Mouse (Mus musculus) large intestine, adult 2 months (tissue): ENCODE measurements around the gene Gpr15. TPM values are rescaled to one million over a fixed set of nuclear protein-coding genes. Genes with fewer than 3 reads are reported as not detected.

Experiments
- DNase-seq: peaks from one replicate; pipeline ENCODE4 v3.0.0-alpha.2; 2012; ENCODE audit warnings: low read depth, low spot score
- WGBS: fragments of 180-500 bp; shearing (Covaris S2); methylation state at CpG from one replicate; pipeline ENCODE4 v1.1.7; 2018; 5-methylcytosine and 5-hydroxymethylcytosine counted together
- polyA plus RNA-seq: library from polyadenylated mRNA; depleted of rRNA; stranded (reverse); fragments of >200 nt; gene quantifications from 2 replicates; pipeline ENCODE4 v1.2.3, GENCODE M21; 2012; rRNA removed

Gene Gpr15
- polyA plus RNA-seq: 0.23 and 0.35 TPM in 2 replicates

DNA sequence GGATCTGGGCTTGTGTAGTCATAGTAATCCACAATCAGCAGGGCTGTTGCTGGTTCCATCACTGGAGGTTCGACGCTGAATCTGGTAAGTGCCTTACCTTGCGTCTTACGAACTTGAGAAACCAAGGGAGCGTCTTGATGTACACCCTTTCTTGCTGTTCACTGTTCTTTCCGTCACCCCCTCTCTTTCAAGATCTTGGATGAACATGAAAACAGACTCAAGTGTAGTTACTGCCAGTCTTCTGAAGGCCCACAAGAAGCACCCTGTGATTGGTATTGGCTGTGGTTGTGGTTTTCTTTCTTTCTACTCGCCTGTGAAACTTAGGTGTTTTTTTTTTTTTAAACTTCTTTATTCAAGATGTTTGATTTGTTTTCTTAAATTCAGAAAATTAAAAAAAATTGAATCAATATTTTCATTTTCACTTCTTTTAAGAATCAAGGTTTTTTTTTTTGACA, at the start of gene Gpr15:
TSS of gene Gpr15 (minus strand) at position 405 of the 455 bp plus-strand sequence.
- whole genome bisulfite sequencing: 89% methylated on average over 7 of the region's 7 CpGs
- no peak for DNase-seq

DNA sequence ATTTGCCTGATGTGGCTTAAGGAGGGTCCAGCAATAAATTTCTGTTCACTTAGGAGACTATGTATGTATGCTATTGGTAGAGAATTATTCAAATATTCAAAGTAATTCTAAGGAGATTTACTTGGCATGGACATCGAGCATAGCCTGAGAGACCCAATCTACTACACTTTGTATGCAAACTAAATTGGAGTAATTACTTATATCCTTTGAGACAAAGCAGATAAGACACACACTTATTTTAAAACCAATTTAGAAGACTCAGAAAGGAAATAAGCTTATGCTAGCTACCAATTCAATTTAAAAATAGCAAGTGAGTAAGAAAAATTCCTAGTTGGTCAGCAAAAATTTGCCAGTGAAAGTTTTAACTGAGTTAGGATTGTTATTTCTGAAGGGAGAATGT, 44.2 kb upstream of the Gpr15 start, which contains the start of gene Olfr172:
TSS of gene Olfr172 (minus strand) at position 101 of the 400 bp plus-strand sequence.
- 73% methylated on average over 1 of the region's 1 CpGs for WGBS
- DNase-seq: no peak

DNA sequence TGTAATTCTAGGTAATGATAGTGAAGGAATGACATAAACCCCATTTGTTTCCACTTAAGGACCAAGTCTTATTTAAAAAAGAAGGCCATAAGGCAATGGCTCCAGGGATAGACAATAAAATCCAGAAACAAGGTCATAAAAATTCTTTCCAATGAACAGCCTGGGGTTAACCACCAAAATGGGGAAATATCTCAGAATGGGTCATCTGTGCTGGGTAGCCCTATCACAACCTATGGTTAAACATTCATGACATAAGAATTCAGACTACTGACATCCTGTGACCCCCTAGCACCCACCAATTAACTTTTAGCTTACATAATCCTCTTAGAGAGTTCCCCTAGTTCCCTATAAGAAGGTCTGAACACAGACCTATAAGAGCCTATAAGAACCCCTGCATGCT, 37.3 kb upstream of the Gpr15 start:
- no peak for DNase-seq

DNA sequence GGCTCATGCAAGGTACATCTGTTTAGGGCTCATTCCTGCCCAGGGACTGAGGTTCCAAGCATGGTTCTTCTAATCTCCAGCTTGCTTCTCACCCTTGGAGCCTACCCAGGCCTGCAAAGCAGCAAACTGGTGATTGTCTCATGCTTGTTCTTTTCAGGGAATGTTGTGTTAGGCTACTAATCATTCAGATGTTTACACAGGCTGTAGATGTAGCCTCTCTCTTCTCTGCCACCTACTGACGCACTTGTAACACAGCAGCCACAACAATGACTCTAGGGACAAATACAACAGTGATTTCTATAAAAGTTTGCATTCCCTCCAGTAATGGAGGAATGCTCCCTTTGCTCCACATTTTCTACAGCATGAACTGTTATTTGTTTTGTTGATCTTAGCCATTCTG, 32.4 kb upstream of the Gpr15 start:
- WGBS: 5% methylated on average over 1 of the region's 1 CpGs
- no peak for DNase-seq

DNA sequence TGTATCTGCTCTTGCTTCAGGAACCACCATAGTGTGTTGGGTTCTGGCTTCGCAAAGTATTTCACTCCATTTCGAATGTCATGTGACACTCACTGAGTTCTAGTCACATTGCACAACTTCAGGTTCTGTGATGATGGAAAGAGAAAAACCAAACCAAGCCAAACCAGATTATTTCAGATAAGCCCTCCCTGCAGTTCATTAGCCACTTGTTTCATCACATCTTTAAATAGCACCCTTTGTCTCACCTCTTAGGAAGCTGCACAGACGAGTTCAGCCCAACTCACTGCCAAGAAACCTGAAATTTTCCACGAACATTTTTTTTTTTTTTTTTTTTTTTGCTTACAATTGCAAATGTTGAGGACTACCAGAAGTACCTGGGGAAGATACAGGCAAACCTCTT, 27.8 kb upstream of the Gpr15 start:
- WGBS: 61% methylated on average over 4 of the region's 4 CpGs
- DNase-seq: no peak

DNA sequence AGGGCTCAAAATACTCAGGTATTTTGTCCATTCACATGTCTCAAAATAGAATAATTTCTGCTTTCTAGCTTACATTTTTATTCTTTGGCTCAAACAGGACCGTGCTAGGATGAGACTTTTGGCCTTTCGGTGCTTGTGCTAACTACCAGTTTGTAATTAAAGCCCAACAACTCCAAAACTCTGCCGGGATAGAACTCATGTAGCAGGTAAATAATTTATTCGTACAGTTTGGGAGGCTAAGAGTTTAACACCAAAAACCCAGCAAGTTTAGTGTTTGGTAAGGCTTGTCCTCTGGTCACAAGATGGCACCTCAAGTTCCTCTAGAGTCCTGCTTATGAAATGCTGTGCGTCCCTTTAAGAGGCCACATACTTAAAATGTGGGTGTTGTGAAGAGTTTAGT, 21.9 kb upstream of the Gpr15 start:
- no peak for DNase-seq
- WGBS: 96% methylated on average over 5 of the region's 5 CpGs

DNA sequence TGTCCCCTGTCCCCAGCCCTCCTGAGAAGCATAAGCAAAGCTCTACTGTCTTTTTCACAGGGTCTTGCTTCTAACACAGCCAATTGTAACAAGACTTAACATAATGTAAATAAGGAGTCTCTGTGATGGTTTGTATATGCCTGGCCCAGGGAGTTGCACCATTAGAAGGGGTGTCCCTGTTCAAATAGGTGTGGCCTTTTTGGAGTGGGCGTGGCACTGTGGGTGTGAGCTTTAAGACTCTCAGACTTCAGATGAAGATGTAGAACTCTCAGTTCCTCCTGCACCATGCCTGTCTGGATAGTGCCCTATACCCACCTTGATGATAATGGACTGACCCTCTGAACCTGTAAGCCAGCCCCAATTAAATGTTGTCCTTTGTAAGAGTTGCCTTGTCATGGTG, 19.9 kb upstream of the Gpr15 start:
- no peak for DNase-seq
- 79% methylated on average over 1 of the region's 1 CpGs for WGBS

DNA sequence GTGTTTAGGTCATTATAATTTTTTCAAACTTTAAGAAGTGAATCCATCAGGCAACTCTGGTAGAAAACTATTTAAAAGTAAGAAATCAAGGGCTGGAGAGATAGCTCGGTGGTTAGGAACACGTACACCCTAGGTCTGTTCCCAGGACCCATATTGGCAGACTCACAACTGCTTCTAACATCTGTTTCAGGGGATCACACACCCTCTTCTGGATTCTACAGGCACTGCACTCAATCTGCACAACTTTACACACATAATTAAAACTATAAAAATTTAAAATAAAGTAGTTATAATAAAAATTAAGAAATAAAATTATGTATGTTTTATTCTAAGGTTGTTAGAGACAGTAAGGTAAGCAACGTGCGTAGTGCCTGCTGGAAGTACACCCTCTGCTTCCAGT, 19.3 kb upstream of the Gpr15 start:
- WGBS: 76% methylated on average over 4 of the region's 4 CpGs
- DNase-seq: no peak

DNA sequence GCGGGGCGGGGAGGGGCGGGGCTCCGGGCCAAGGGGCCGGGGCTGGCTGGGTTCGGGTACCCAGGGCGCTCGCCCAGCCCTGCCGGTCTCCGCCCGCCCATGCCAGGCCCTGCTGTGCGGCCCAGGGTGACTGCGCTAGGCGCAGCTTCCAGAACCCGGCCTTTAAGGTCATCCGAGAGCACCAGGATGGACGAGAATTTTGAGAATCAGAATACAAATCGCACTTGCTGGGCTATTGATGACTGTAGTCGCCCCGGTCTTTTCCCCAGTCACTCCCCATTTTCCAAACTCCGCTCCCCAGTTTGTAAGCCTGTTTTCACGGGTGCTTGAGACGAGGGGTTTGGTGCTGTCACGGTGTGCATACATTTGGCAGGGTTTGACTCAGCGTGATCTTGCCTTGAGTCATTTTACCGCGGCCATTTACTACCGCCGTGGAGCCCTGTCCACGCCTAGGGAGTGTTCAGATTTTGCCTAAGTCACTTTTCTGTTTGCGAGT, 9.4 kb upstream of the Gpr15 start:
- under 1% methylated on average over 29 of the region's 31 CpGs for WGBS
- no peak for DNase-seq

DNA sequence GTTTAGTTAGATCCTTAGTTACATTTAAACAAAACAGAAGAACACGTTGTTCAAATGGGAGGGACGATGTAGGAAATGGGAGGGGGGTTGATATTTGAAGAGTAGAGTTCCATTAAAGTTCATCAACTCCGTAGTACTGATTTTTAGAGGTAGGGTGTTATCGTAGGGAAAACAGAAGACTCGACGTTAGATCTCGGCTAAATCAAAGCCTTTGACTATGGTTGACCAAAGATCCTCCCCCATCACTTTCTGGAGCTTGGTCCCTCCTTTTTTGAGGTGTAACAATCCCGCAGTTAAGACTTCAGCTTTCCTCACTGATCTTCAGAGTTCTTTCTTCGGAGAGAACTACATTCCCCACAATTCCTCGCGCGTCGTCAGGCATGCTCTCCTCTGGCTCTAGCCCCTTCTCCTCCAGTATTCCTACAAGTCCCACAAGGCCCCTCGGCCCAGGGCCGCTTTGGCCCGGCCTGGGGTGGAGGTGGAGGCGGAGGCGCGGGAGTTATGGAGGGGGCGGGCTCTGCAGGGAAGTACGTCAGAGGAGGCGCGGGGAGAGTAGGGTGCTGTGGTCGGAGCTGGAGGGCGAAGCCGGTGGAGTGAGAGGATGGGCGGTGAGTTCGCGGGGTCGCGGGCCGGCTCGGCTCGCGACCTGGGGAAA, 8.7 kb upstream of the Gpr15 start, which contains the start of gene Cldnd1:
TSS of gene Cldnd1 (plus strand) at position 434 of the 655 bp plus-strand sequence.
- DNase-seq: peak; percentile 90
- under 1% methylated on average over 35 of the region's 35 CpGs for WGBS

DNA sequence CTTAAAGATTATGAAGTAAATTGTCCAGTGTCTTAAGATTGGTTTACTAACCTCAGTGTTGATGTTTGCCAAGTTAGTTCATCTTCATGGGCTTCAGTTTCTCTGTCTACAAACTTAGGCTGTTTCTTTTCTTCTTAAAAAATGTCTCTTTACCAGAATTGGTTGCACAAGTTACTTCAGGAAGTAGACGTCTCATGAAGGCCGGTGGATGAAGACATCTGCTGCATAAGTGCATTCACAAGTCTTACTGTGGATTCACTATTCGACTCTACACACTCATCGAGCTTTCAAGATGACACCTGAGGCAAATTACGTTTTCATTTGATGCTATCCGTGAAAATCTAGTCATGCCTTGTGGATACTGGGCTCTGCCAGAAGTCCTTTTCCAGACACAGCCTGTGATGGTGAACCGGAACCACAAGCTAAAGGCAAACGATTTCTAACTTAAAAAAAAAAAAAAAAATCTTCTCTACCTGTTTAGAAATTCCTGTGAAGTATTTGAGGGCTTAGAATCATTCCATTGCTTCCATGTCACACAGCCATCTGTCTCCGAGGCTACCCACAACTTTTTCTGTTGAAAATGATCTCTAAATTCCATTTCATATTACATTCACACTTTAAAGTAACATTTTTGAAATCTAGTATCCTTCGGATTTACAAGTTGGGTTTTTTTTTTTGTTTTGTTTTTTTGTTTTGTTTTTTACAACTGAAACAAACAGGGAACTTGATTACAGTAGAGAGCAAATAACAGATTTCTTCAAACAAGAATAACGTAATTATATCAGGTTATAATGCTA, 8.0 kb upstream of the Gpr15 start:
- 76% methylated on average over 11 of the region's 11 CpGs for WGBS
- no peak for DNase-seq

DNA sequence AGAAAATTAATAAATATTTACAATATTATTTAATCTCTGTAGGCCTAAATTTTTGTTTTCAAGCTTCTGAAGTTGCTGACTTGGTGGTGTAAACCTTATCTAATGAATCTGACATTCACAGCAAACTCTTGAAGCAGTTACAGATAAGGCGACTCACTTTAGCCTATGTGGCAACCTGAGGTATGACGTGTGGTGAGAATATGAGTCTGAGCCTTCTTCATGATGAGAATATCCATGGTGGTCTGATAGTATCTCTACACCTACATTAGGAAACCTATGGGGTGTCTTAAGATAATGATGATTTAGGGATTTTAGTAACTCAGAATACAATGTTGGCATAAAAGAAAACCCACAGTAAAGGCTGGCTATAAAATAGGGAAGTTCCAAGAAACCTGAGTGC, 3.4 kb upstream of the Gpr15 start:
- WGBS: 56% methylated on average over 2 of the region's 2 CpGs
- DNase-seq: no peak

DNA sequence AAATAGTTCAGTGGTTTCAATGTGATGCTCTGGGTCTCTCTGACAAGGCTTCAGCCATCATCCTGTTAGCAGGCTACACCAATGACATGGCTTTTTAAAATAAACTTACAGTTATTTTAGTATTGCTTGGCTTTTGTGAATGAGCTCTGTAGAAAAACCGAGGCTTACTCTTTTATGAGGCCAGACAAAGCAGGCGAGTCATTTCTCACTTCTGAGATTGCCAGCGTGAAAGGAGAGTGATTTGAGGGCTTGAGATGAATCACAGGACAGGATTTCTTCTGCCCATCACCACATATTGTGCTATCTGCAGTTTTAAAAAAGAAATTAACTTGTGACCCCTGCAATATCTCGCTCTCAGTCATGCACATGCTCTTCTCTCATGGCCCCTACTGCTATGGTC, 3.9 kb downstream of the Gpr15 start:
- 45% methylated on average over 4 of the region's 4 CpGs for WGBS
- no peak for DNase-seq

DNA sequence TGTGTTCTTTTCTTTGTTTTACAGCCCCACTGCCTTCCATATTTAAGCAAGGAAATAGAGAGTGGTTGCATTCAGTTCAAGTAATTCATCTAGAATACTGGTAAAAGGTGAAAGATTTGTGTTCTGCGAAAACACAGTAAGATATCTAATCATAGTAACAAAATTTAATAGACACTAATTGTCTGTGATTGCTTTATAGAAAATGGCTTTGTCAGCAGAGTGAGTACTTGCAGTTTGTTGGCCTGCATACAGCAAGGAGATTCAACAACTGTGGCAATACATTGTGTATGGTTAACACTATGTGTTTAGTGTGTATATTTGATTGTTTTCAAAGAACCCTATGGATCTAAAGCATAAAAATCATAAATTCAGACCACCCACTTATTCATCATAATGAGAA, 5.7 kb downstream of the Gpr15 start:
- no peak for DNase-seq
- WGBS: 80% methylated on average over 1 of the region's 1 CpGs

DNA sequence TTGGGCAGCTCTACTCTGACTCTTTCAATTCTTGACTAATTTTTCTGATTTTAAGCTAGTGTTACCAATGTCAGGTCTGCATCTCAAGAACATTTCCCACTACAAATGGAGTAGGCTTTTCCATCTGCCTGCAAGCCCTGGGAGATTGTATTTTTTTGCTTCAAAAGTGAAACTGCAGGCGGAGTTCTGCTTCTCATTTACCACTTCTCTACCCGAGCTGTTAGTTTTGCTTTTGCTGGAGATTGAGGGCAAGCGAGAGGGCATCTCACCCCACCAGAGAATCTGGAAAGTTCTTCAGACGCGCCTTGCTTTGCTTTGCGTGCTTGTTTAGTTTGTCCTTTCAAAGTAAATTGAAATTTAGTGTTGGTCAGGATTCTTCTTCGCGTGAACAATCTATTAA, 6.6 kb downstream of the Gpr15 start:
- DNase-seq: no peak
- 36% methylated on average over 8 of the region's 8 CpGs for WGBS

DNA sequence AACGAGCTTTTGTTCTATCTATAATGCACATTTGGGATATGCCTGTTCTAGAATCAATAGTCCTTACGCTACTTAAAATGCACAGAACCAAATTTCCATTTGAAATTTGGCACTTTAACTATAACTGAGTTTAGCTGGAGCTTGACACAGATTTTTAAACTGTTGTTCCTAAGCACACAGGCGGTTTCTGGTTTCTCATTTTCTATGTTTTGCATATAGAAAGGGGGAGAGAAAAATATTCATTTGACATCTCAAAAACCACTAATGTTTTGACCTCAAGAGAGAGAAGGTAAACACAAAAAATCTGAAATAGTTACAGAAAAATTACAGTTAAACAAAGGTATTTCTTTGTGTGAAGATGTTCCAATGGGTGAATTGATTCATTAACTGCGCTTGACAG, 9.3 kb downstream of the Gpr15 start:
- no peak for DNase-seq
- whole genome bisulfite sequencing: 81% methylated on average over 4 of the region's 4 CpGs

DNA sequence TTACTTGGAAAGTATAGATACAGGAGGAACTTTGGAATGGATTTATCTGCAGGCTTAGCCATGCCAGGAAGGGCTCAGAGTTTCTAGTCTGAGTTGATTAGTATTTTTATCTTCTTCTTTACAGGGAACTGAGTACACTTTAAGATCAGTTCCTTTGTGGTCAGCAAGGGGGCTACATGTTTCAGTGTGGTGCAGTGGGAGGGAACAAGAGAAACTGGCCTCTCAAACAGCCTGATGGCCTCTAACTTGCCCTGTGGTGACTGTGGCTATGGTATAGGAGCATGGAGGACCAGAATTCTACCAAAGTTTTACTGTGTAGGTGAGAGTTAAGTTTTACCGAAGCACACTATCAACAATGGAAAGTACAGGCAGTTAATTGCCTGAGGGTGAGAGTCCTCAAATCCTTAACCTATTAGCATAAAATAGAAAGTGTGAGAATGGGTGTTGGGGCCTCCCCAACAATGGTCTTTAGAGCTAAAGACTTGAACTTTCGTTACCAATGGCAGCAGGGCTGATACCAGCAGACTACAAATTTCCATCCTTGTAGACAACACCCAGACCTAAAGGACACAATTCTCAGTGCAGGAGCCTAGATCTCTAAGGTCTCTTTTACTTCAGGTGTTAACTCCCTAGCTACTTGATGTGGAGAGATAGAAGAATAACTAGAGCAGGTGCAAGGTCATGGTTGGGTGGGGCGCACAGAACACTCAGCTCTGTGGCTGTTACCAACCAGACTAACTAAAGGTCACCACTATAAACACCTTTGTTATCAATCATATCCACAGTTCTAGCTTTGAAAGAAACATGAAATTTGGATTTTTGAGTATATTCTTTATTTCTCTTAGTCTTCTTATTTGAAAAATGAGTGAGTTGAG, 10.0 kb downstream of the Gpr15 start:
- no peak for DNase-seq
- WGBS: 60% methylated on average over 3 of the region's 3 CpGs

DNA sequence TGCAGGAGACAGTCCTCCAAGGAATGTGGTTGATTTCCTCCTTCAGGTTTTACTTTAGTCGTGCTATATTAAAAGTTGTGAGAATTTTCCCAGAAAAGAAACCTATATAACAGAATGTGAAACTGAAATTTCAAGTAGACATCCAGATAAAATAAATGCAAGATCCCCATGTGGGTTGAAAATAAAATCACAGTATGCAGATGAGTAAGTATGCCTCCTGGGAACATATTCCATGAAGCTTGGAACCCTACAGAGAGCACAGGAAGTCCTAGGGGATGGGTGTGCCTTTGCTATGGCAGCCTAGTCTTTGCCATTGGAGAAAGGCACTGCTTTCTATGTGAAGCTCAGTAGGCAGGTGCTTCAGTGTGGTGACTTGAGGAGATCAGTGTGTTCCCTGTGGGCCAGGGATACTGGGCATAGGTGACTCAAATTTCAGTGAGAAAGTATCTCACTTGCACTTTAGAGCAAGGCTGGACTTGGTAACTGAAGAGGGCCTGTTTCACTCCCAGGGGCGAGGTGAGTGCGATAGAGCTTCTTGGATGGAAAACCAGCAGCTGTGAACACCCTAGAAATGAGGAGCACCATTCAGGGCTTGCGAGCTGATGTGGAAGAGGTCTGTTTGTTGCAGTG, 11.5 kb downstream of the Gpr15 start:
- WGBS: 88% methylated on average over 4 of the region's 4 CpGs
- DNase-seq: no peak

DNA sequence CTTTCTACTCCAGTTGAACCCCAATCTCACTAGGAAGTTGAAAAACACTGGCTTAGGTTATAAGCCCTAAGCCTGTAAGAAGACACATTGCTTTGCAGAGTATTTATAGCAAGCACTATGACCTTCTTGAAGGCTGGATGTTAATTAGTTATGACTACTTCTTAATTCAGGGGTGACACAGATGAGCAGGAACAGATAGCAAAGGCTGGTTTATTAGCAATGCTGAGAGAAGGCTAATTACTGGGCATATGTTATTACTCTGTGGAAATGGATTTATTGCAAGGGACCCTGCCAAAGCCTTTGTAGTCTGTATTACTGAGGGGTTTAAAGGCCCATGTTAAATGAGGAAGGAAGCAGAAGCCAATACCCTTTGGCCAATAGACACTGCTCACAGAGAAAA, 13.9 kb downstream of the Gpr15 start:
- DNase-seq: no peak
